Mouse (Mus musculus) brain, embryonic 14.5 days (tissue): ENCODE data around the gene Trim25. TPM values are rescaled to one million over a fixed set of nuclear protein-coding genes. Genes with fewer than 3 reads are reported as not detected.
A peak's percentile ranks its signal among the peaks of the same experiment; 100 is the strongest.

ENCODE experiments used
- DNase-seq: peaks from one replicate; pipeline ENCODE4 v3.0.0-alpha.2; 2011; ENCODE audit warnings: low read depth
- CTCF ChIP-seq: fragments of 200-500 bp; IDR thresholded peaks from 2 replicates; pipeline ENCODE4 v1.5.1; 2012; ENCODE audit warnings: inconsistent platforms, mild to moderate bottlenecking, moderate library complexity, borderline replicate concordance; ENCODE audit not compliant: insufficient read depth, insufficient read length; ENCODE audit errors: extremely low read depth
- POLR2A ChIP-seq: fragments of 200-500 bp; IDR thresholded peaks from 2 replicates; pipeline ENCODE4 v1.6.1; 2012; ENCODE audit warnings: mild to moderate bottlenecking, inconsistent platforms, borderline replicate concordance; ENCODE audit not compliant: poor library complexity, insufficient read depth, insufficient read length, severe bottlenecking; ENCODE audit errors: extremely low read depth
- polyA plus RNA-seq: library from polyadenylated mRNA; depleted of rRNA; stranded (reverse); fragments of >200 nt; gene quantifications from 2 replicates; pipeline ENCODE4 v1.2.3, GENCODE M21; 2012

Gene Trim25
- polyA plus RNA-seq, 1 experiment: 3.2 TPM

DNA sequence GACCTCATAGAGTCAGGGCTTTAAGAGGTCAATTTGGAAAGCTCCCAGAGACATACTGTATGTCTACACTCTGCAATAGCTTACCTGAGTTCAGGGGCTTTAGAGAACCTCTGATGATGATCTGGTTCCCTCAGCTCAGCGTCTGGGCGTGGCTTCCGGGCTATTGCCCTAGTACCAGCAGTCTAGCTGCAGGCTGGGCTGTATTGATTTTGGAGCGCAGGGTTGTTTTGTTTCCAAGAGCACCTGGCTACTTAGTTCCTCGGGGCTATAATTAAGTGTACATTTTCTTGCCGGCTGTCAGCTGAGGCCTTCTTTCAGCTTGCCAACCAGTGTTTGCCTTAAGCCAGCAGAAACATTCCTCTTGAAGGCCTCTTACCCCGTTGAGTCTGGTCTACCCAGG lies 10.3 kb downstream of the Trim25 start:
- TF ChIP-seq CTCF (no peak), POLR2A (no peak)
- DNase-seq: peak; percentile 21

DNA sequence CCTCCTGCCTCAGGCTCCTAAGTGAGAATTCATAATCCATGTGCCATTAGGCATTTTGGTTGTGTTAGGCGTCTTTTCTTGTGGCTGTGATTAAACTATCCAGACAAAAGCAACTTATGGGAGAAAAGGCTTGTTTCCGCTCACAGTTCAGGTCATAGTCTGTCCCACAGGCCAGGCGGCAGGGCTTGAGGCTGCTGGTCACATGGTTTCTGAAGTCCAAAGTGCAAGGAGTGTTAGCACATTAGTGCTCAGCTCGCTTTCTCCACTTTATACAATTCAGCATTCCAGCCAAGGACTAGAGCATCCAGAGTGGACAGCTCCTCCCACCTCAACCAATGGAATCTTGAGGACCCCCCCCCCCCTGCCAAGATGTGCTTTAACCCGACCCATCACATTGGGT lies 13.1 kb downstream of the Trim25 start:
- no peak for TF ChIP-seq CTCF
- TF ChIP-seq POLR2A: no peak
- no peak for DNase-seq

DNA sequence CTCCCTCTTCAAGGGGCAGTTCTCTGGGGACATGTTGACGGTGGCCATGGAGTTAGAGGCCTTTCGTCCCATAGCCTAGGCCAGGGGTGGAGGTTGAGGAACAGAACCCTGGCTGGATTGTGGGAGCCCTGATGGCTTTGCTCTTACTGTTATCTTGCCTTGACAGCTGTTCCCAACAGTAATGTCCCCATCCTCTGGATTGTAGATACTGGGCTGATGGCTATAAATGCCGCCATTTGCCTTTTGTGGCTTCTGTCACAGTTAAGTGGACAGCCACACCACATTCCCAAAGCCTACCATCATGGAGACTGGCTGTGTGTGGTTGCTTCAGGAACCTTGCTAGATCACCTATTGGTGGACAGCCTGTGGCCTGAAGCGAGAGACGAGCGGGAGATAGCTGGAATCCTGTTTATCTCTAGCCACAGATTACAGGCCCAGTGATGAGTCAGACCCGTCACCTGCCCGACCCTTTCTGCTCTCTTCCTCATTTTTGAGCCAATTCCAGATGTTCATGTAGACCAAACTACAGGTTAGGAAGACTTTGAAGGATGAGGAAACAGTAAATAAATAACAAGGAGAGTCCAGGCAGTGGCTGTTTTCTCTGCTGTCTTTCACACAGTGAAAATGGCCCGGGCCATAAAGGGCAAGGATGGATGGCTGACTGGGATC lies 18.5 kb downstream of the Trim25 start:
- no peak for TF ChIP-seq CTCF
- no peak for TF ChIP-seq POLR2A
- DNase-seq: no peak

DNA sequence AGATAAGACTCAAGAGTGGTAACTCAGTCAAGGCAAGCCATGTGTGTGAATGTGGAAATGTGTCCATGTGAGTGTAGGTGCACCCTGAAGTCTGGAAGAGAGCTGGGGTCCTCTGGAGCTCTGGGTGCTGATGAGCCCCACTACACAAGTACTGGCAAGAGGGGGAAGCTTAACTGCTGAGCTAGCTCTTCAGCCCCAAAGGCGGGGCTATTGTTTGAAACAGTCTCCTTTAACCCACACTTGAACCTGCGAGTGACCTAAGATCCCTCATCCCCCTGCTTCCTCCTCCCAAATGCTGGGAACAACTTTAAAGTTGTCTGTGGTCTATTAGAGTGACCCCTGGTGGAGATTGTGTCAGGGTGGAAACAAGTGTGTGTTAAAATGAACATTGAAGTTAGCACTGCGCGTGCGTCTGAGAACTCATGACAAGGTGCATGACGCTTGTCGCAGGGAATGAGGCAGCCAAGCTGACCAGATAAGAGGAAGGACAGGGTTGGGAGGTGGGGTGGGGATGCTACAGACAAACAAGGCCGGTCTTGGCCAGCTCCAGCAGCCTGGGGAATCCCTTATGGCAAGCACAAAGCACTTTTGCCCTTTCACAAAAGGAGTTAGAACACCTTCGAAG lies 21.6 kb downstream of the Trim25 start:
- TF ChIP-seq CTCF (peak; percentile 11; the same call in 1 of the 2 replicates), POLR2A (no peak)
- no peak for DNase-seq

DNA sequence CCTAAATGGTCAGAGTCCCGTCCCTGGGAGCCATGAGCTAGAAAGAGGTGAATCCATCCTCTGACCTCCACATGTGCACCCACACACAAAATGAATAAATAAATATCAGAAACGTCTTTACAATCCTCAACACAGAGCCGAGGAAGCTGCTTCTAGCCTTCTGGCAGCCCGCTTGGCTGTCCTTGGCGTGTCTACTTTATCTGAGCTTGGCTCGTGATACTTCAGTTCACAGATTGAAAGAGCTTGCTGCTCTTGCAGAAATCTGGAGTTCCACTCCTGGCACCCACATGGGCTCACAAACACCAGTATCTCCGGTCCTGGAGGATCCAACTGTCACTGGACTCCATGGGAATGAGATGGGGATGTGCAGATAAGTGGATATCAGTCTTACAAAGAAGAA lies 22.5 kb downstream of the Trim25 start:
- TF ChIP-seq CTCF (no peak), POLR2A (no peak)
- DNase-seq: no peak

DNA sequence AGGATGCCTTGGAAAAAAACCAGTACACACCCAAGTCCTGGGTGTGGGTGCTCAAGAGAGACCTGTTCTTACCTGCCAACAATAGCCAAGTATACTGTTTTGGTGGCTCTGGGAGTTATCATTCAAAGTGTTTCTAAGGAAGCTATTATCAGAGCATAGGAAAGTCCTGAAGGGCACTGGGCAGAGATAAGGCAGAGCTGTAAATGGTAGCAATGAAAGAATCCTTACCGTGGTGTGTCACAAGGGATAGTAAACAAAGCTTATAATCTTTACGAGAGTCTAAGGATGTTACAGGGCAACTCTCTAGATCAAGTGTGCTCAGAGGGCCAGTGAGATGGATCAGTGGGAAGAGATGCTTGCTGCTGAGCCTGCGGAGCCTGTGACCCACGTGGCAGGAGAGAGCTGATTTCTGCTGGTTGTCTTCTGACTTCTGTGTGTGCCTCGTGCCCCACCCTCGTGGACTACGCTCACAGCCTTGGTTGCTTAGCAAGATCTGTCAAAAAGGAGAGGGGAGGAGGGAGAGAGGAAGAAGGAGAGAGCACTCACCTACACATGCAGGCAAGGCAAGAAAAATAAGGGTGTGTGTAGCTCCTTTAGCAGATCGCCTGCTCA lies 23.1 kb downstream of the Trim25 start:
- TF ChIP-seq CTCF (no peak), POLR2A (no peak)
- no peak for DNase-seq

DNA sequence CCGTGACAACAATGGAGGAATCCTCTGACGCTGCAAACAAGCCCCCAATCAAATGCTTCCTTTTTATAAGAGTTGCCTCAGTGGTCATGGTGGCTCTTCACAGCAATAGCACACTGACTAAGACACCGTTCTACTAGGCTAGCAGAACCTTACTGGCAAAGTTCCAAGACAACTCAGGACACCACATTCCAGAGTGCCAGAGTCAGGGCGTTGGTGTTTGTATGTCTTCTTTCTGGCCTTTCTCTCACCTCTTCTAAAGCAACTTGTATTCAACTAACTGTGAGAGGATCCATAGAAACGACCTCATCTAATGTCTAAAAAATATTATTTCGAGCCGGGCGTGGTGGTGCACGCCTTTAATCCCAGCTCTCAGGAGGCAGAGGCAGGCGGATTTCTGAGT lies 24.3 kb downstream of the Trim25 start:
- TF ChIP-seq POLR2A (no peak), CTCF (no peak)
- DNase-seq: no peak

DNA sequence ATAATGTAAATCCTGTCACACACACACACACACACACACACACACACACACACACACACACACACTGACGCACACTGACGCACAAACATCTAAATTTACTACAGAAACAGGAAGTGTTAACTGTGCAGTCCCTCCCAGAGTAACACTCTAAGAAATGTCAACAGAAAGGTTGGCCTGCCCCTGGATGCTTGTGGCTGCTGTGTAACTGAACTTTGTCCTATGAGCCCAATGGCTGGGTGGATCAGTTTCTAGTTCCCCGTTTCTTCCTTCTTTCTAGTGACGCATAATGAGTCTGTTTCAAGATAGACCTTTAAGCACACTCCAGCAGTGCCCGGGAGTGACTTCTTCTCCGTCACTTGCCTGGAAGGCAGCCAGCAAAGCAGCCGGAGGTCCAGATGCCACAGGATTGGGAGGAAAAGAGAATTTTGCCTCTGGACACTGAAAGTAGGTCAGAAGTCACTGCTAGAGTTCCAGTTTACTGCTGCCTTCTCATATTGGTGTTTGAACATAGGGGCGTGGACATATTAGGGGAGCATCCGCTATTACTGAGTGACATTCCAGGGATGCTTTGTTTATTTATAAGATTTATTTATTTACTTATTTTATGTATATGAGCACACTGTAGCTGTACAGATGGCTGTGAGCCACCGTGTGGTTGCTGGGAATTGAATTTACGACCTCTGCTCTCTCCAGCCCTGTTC lies 25.2 kb downstream of the Trim25 start:
- TF ChIP-seq CTCF: no peak
- TF ChIP-seq POLR2A: no peak
- peak; percentile 44 for DNase-seq

DNA sequence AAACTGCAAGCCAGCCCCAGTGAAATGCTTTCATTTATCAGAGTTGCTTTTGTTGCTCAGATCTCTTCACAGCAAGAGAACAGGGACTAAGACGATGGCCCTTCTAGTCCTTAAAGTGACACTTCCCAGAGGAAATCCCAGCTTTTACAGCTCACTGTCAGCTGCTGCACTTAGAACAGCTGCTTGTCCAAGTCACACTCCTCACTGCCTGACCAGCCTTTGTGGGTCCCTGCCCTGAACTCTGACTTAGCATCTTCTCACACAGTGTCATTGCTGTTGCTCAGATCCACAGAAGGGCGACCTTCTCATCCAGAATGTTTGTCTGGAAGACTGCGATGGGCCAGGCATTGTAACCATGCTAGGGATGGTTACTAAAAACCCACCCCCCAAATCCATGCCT lies 26.4 kb downstream of the Trim25 start:
- TF ChIP-seq CTCF: no peak
- TF ChIP-seq POLR2A: no peak
- no peak for DNase-seq

DNA sequence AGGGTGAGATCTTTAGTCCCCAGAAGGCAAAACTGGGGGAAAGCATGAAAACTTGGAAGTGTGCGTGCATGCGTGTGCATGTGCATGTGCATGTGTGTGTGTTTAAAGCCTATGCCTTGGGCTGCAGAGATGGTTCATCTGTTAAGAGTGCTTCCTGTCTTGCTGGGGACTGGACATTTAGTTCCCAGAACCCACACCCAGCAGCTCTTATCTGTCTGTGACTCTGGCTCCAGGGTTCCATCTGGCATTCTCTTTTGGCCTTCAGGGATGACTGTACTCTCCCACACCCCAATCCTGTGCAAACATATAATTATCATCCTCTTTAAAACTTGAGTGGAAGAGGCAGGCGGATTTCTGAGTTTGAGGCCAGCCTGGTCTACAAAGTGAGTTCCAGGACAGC lies 26.9 kb downstream of the Trim25 start:
- TF ChIP-seq CTCF (no peak), POLR2A (no peak)
- DNase-seq: no peak

DNA sequence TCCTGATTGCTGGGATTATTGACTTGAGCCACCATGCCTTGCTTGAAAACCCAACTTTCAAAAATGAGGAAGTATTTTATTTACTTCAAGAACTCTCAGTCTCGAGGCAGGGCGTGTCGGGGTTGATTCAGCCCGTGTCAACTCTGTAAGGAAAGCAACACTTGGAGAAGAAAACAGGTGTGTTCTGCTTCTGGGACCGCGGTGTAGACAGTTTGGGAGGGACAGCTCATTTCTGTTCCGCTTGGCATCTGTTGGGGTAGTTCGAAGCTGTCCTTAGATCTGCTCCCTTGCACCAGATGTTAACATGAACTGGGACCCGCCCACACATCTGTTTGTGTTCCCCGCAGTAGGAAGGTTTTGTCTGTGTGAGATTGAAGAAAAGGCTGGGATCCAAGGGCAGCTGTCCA lies 28.8 kb downstream of the Trim25 start:
- TF ChIP-seq CTCF (no peak), POLR2A (no peak)

DNA sequence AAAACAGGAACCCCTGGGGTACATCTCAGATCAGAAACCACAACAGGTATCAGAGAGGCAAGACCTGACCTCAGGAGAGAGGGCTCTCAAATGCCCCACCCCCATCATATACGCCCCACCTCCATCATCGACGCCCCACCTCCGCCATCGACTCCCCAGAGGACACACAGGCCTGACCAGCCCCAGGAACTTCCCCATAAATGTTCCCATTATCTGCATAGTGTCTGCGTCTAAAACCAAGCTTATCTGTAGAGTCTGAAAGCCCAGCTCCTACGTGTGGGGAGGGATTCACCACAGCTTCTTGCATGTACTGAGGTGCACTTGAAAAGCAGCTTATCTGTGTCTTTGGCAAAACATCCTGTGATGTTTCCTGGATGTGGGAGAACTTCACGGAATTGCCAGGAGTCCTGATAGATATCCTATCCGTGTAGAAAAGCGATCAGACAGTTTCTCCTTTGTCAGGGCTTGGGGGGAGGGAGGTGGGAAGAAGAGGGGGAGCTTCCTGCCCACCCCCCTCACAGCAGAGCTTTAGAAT lies 29.8 kb downstream of the Trim25 start:
- TF ChIP-seq CTCF (no peak), POLR2A (no peak)
- no peak for DNase-seq

More for the DNA sequence above, 28.8 kb downstream of the Trim25 start:
- DNase-seq: peak; percentile 13

DNA sequence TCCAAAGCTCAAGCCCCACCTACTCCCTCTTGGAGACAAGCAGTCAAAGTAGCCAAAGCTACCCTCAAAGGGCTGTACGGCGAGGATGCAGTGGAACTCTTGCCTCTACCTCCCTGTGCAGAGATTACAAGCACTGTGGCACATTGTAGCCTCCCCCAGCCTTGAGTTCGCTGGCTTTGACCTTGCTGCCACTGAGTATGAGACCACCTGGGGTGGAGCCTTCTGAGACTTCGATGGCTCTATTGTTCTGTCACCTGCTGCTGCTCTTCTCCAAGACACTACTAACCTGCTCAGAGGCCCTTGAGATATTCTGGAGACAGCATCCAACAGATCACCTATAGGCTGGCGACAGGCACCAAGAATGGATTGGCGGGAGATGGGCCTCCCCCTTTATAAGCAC lies 31.4 kb downstream of the Trim25 start:
- DNase-seq: no peak
- TF ChIP-seq POLR2A (no peak), CTCF (no peak)
